Mouse (Mus musculus): Measurements from ENCODE around the gene Sae1. TPM values are rescaled to one million over a fixed set of nuclear protein-coding genes. Genes with fewer than 3 reads are reported as not detected.
A peak's percentile ranks its signal among the peaks of the same experiment; 100 is the strongest.

Gene Sae1
- 424 and 443 TPM in 2 replicates for total RNA-seq (2017)

DNA sequence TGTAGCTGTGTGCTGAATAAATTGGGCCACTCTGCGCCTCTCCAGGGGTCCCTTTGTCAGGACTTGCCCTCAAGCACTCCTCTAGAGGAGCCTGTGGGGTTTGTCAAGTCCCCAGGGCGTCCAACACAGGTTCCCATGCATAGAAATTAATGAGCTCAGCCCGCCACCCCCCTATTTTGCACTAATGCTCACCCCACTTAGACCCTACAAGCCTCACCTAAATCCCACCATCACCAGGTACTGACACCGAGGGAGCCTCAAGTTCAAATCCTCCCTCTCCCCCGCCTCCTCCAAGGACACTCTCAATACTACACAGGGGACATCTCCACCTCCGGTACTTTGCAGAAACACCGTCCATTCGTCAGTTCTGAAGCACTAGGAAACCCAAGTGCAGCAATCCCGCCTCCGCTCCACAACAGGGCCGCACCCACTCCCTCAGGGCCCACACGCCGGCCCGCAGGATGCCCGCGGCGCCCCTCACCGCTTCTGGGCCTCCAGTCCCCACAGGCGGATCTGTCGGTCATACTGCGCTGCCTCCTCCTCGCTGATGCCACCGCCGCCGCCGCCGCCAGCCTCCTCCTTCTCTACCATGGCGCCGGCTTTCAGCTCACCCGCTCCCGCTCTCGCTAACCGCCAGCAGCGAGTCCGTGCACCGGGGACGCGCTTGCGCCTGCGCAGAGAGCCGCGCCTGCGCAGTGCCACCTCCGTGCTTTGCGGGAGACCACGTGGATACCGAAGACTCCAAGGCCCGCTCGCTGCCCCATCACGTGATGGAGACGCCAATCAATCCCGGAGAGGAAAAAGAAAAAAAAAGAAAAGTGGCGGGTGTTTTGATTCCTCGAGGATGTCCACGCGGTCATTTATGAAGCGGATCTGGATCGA lies at the start of gene Sae1:
Gene Sae1 (minus strand): TSS at position 647 of the 882 bp plus-strand sequence.
- peak; percentile 93 for ATAC-seq (replicated peaks; ENCODE audit: low read depth, poor library complexity, severe bottlenecking)

- ATAC-seq (replicated peaks; ENCODE audit: low read depth, poor library complexity, severe bottlenecking) = no peak
These were observed 47.5 kb upstream of the Sae1 start for GRCm38 (mm10) chr7:16435088-16435487.

DNA sequence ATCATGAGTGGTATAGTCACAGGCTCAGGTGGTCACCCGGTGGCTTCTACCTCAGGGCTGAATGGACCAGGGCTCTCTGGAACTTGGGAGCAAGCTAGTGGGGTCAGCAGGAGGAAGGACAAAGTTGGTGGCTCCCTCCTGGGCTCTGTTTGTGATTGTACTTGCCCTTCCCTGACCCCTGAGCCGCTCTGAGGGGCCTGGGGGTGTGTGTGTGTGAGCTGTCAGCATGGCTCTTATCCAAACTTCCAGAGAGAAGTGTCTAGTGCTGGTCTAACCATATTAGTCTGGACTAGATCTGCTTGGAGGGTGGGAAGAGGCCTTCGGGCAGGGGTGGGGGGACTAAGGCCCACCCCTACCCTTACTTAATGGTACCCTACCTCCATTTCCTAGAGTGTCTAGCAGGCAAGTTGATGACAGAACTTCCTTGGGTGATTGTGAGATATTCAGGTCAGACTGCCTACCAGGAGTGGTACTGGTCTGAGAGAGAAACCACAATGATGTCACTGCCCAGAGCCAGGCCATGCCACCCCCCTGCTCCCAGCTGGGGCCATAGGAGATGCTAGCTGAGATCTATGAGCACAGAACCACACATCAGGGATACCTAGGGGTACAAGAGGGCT lies 45.9 kb upstream of the Sae1 start:
- ATAC-seq (replicated peaks; ENCODE audit: low read depth, poor library complexity, severe bottlenecking) = no peak

GRCm38 (mm10) chr7:16426129-16426729 lies 38.6 kb upstream of the Sae1 start:
- ATAC-seq (replicated peaks; ENCODE audit: low read depth, poor library complexity, severe bottlenecking) = peak; percentile 78; the same call in 1 of the 2 replicates

GRCm38 (mm10) chr7:16425721-16426120 lies 38.1 kb upstream of the Sae1 start:
- peak; percentile 34; the same call in 1 of the 2 replicates for ATAC-seq (replicated peaks; ENCODE audit: low read depth, poor library complexity, severe bottlenecking)

DNA sequence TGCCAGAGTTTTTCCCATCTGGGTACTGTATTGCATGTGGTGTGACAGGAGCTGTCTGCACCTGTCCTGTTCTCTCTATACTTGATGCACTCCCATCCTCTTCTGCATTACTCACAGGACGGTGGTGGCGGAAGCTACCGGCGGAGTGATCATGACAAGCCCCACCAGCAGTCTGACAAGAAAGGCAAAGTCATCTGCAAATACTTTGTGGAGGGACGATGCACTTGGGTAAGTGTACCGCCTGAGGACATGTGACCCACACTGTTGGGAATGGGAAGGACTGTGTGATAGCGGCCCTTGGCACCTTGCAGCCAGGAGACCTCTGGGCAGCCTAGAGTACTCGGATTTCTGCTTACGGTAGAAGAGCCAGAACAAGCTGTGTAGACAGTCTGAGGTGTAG lies 36.1 kb upstream of the Sae1 start:
- no peak for ATAC-seq (replicated peaks; ENCODE audit: low read depth, poor library complexity, severe bottlenecking)

DNA sequence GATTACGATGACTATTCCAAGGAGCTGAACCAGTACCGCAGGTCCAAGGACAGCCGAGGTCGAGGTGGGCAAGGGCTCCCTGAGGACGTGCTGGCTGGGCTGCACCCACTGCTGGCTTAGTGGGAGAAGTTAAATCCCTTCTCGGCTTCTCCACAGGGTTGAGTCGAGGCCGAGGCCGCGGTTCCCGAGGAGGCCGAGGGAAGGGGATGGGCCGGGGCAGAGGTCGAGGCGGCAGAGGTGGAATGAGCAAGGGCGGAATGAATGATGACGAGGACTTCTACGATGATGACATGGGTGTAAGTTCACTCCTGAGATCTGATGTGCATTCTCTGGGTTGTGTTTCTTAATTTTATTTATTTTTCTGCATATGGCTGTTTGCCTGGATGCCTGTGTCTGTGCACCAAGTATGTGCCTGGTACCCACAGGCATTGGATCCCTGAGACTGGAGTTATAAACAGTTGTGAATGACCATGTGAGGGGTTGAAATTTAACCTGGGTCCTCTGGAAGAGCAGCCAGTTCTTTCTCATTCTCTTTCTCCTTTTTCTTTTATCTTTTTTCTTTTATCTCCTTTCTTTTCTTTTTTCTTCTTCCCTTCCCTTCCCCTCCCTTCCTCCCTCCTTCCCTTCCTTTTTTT lies 34.7 kb upstream of the Sae1 start:
- ATAC-seq (replicated peaks; ENCODE audit: low read depth, poor library complexity, severe bottlenecking) = no peak

GRCm38 (mm10) chr7:16420493-16421118 lies 33.0 kb upstream of the Sae1 start:
- ATAC-seq (replicated peaks; ENCODE audit: low read depth, poor library complexity, severe bottlenecking) = no peak

GRCm38 (mm10) chr7:16418713-16419112 lies 31.1 kb upstream of the Sae1 start:
- ATAC-seq (replicated peaks; ENCODE audit: low read depth, poor library complexity, severe bottlenecking) = no peak

- no peak for ATAC-seq (replicated peaks; ENCODE audit: low read depth, poor library complexity, severe bottlenecking)
These were observed 29.6 kb upstream of the Sae1 start for GRCm38 (mm10) chr7:16417141-16417771.

DNA sequence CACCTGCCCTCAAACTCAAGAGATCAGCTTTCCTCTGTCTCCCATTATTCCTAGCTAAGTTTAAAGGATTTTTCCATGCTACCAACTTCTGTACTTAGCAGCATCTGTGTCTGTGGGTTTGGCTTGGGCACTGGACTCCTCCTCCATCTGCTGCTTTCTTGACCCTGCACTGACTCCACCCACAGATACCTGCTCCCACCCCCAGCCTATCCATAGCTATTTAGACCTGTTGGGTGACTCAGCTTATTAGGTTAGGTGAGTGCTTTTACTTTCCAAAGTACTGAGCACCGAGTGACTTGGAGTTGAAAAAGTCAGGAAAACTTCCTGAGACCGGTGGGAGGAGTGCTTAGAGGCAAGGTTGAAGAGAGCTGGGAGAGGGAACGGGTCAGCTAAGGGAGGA lies 27.8 kb upstream of the Sae1 start:
- ATAC-seq (replicated peaks; ENCODE audit: low read depth, poor library complexity, severe bottlenecking) = no peak

DNA sequence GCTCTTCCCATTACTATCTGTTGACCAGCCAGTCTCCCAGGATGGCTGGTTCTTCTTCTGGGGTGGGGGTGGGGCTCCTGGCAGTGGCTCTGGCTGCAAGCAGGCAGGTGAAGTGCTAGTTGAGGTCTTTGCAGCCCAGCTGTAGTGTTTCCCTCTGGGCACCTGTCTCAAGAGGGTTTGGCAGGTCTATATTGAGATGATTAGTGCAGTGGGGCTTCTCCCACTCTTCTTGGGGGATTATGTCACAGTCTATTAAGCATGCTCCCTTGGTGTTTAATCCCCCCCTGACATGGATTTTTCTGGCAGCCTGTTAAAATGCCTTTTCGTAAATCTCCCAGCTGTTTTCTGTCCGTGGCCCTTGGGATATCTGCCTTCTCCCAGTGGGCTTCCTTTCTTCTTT lies 25.3 kb upstream of the Sae1 start:
- no peak for ATAC-seq (replicated peaks; ENCODE audit: low read depth, poor library complexity, severe bottlenecking)

- peak; percentile 82 for ATAC-seq (replicated peaks; ENCODE audit: low read depth, poor library complexity, severe bottlenecking)
These were observed 24.8 kb upstream of the Sae1 start for GRCm38 (mm10) chr7:16412220-16412896.

DNA sequence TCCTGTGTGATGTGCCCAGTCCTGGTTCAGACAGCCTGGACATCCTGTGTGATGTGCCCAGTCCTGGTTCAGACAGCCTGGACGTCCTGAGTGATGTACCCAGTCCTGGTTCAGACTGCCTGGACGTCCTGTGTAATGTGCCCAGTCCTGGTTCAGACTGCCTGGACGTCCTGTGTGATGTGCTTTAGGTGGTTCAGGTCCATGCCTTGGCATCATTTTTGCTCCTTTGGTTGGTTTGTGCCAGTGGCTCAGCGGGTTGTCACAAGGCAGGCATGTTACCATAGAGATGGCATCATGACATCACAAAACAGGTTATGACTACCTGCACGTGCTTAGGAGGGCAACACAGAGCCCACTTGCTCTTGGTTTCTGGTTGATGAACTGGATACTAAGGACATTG lies 23.5 kb upstream of the Sae1 start:
- ATAC-seq (replicated peaks; ENCODE audit: low read depth, poor library complexity, severe bottlenecking) = no peak

GRCm38 (mm10) chr7:16406978-16407377 lies 19.4 kb upstream of the Sae1 start:
- no peak for ATAC-seq (replicated peaks; ENCODE audit: low read depth, poor library complexity, severe bottlenecking)

DNA sequence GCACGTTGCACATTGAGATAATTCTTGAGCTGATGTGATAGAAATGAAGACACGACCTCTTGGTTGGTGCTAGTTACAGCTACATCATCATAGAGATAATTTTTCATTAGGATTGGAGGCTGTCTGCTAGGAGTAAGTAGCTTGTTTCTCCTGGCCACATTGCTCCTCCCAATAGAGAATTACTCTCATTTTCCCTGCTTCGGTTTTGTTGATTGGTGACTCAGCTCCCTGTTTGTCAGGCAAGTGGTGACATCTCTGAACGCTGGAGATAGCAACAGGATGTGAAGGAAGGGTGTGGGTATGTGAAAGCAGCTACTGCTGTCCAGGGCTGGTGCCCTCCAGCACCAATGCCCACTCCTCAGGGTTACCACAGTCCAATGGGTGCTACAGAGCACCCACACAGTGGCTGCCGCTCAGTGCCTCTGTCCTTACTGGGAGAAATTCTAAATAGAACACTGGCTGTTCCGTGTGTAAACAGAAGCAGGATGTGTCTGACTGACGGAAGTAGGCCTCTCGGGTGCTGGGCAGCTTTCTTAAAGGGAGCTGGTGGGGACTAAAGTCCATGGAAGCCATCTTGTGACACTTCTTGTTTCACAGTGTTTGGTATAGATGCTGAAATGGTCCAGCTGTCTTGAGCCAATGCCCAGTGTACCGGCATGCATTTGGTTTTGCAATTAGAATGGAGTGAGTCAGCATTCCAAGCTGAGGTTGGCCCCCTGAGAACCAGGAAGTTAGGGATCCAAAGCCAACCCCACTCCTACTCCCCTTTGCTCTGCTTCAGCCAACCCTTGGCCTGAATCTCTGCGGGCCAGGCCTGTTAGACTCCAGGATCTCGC lies 18.1 kb upstream of the Sae1 start:
- peak; percentile 50 for ATAC-seq (replicated peaks; ENCODE audit: low read depth, poor library complexity, severe bottlenecking)

DNA sequence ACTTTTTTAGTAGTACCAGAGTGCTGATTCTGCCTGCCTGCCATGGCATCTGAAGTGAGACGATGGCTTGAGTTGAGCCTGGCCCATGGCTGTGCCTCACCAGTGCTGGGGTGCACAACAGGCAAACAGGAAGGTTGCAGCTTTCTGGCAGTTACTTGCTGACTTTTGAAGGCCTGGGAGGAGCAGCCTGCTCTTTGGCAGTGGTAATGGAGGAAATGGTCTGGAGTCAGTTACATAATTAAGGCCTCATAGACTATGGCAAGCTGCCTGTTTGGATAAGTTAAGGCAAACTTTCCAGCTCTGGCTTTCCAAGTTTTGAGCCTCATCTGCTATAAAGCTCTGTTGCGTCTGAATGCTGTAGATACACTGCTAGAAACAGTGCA lies 17.5 kb upstream of the Sae1 start:
- ATAC-seq (replicated peaks; ENCODE audit: low read depth, poor library complexity, severe bottlenecking) = peak; percentile 1

- no peak for ATAC-seq (replicated peaks; ENCODE audit: low read depth, poor library complexity, severe bottlenecking)
These were observed 16.9 kb upstream of the Sae1 start for GRCm38 (mm10) chr7:16404315-16405072.

All from common myeloid progenitor, adult 5-6 weeks (primary cell).